Mouse (Mus musculus): ENCODE data around the gene Ovgp1.
"Not testable (repeated sequence)": the region's sequence is repeated elsewhere in the genome, so short reads cannot be mapped to it uniquely, and the experiment has no call there.

Gene Ovgp1

GRCm38 (mm10) chr3:105994730-105995129, 21.2 kb downstream of the Ovgp1 start:
- no peak for DNase-seq (ENCODE audit: low read depth, low spot score)

GRCm38 (mm10) chr3:106000707-106001375, 27.3 kb downstream of the Ovgp1 start:
- no peak for DNase-seq (ENCODE audit: low read depth, low spot score)

- peak; percentile 43 for DNase-seq (ENCODE audit: low read depth, low spot score)
Measured at GRCm38 (mm10) chr3:106001416-106002370, 28.2 kb downstream of the Ovgp1 start.

- not testable (repeated sequence) for DNase-seq (ENCODE audit: low read depth, low spot score)
Measured at GRCm38 (mm10) chr3:106003360-106003759, 29.8 kb downstream of the Ovgp1 start.

GRCm38 (mm10) chr3:106014546-106014945, 41.0 kb downstream of the Ovgp1 start, which contains the start of gene Pifo:
TSS of gene Pifo (minus strand) at chr3:106014646.
- no peak for DNase-seq (ENCODE audit: low read depth, low spot score)

GRCm38 (mm10) chr3:106021840-106022239, 48.3 kb downstream of the Ovgp1 start:
- no peak for DNase-seq (ENCODE audit: low read depth, low spot score)

- DNase-seq (ENCODE audit: low read depth, low spot score) = no peak
Measured at GRCm38 (mm10) chr3:106024135-106024534, 50.6 kb downstream of the Ovgp1 start.

- DNase-seq (ENCODE audit: low read depth, low spot score) = no peak
Measured at GRCm38 (mm10) chr3:106032781-106033180, 59.3 kb downstream of the Ovgp1 start, which contains the start of gene Chil5. TSS of gene Chil5 (minus strand) at chr3:106032814.
